Mouse (Mus musculus) activated CD4-positive, CD25-positive, alpha-beta regulatory T cell, adult 4 months (primary cell): Measurements from ENCODE around the gene Pah. TPM values are rescaled to one million over a fixed set of nuclear protein-coding genes. Genes with fewer than 3 reads are reported as not detected.
A peak's percentile ranks its signal among the peaks of the same experiment; 100 is the strongest.

Experiments used
- ATAC-seq: one replicate; pipeline ENCODE4 v1.8.0; 2017
- polyA plus RNA-seq, 2 experiments: library from polyadenylated mRNA; unstranded; fragments of 100-300 nt; shearing (Covaris generic); gene quantifications; one replicate each; pipeline ENCODE4 v1.2.1; 2017

Pah gene
- polyA plus RNA-seq, 2 experiments from 2014 or later = not detected

- ATAC-seq = no peak
Measured at GRCm38 (mm10) chr10:87508581-87508980, 13.0 kb upstream of the Pah start.

GRCm38 (mm10) chr10:87513052-87513451 is 8.5 kb upstream of the Pah start:
- ATAC-seq = no peak

GRCm38 (mm10) chr10:87518585-87518984 is 3.0 kb upstream of the Pah start:
- no peak for ATAC-seq

- no peak for ATAC-seq
Measured at GRCm38 (mm10) chr10:87520401-87521116, 1.0 kb upstream of the Pah start.

- ATAC-seq = no peak
Measured at GRCm38 (mm10) chr10:87534172-87534571, 12.6 kb downstream of the Pah start.

GRCm38 (mm10) chr10:87545759-87546158 is 24.2 kb downstream of the Pah start:
- ATAC-seq = no peak

- no peak for ATAC-seq
Measured at GRCm38 (mm10) chr10:87546299-87547234, 25.0 kb downstream of the Pah start.

- peak; percentile 71 for ATAC-seq
Measured at GRCm38 (mm10) chr10:87552726-87553125, 31.1 kb downstream of the Pah start.

GRCm38 (mm10) chr10:87556441-87556840 is 34.8 kb downstream of the Pah start:
- no peak for ATAC-seq

- ATAC-seq = no peak
Measured at GRCm38 (mm10) chr10:87563818-87564217, 42.2 kb downstream of the Pah start.

- no peak for ATAC-seq
Measured at GRCm38 (mm10) chr10:87565712-87566111, 44.1 kb downstream of the Pah start.

GRCm38 (mm10) chr10:87572500-87572899 is 50.9 kb downstream of the Pah start:
- ATAC-seq = no peak

GRCm38 (mm10) chr10:87586696-87587095 is 65.1 kb downstream of the Pah start:
- ATAC-seq = no peak

- no peak for ATAC-seq
Measured at GRCm38 (mm10) chr10:87593916-87594315, 72.3 kb downstream of the Pah start.

- peak; percentile 72 for ATAC-seq
Measured at GRCm38 (mm10) chr10:87596361-87597074, 74.9 kb downstream of the Pah start.

GRCm38 (mm10) chr10:87597075-87597677 is 75.6 kb downstream of the Pah start:
- ATAC-seq = peak; percentile 44

GRCm38 (mm10) chr10:87602151-87602550 is 80.6 kb downstream of the Pah start:
- no peak for ATAC-seq

GRCm38 (mm10) chr10:87625196-87625595 is 103.6 kb downstream of the Pah start:
- ATAC-seq = no peak
